In the genomic region with DNA sequence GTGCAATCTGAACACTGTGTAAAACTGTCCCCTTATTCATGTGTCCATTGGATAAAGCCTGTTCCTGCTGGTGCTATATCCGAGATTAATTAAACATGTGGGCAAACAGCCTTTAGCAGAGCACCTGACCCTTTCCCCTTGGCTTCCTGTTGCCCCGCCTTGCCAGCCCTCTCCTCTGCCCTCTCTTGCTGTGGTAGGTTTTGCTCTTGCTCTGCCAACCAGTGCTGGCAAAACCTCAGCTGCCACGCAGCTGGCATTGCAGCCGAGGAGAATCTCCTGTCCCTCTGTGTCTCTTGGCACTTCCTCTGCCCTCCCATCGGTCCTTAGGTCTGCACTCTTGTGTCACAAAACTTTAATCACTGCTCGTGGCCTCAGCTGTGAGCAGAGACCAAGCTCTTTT, we compare ENCODE assay signal across 10 mouse cellular contexts.
A peak's percentile ranks its signal among the peaks of the same experiment; 100 is the strongest.
DNase-seq lines count a peak whose midpoint lies in the region; ATAC-seq and TF ChIP-seq lines count a peak whose summit lies in the region.
"Had no signal": no experiment of that assay in that cellular context is flagged by ENCODE, and none has a peak within 500 bp of the region (broad histone marks: within the 10 kb centered on the region; RNA-seq: fewer than 3 reads in every experiment).

No protein-coding gene starts in this region.

- H3K9me3 ChIP-seq in liver, postnatal 0 days (ENCODE audit: low read length): no peaks in the 10 kb centered on the region
- H3K9me3 ChIP-seq: liver, embryonic 15.5 days had no signal

- no peak for TF ChIP-seq CTCF in liver, adult 2 months (IDR thresholded peaks at IDR 0.05; ENCODE audit: low read depth, low read length)
- TF ChIP-seq CTCF in liver, postnatal 0 days (IDR thresholded peaks at IDR 0.05; ENCODE audit: low read depth): no peak
- TF ChIP-seq CTCF in kidney, adult 2 months (conservative IDR thresholded peaks at IDR 0.05; ENCODE audit: insufficient read depth, insufficient read length, low read depth, low read length): no peak; the same call in 1 of the 2 replicates

- no peak overlapping the region for H3K4me2 ChIP-seq in liver, postnatal 0 days (ENCODE audit: low read depth, low read length)
- H3K4me2 ChIP-seq: liver, embryonic 15.5 days had no signal

- DNase-seq in liver, adult 2 months (ENCODE audit: extremely low read depth, low read depth, low spot score): peak; percentile 60
- no peak for DNase-seq in liver, postnatal 0 days
- peak; percentile 36 to 39 for DNase-seq in gastrocnemius, postnatal 36 days
- peak; percentile 83 for DNase-seq in kidney, adult 2 months
- DNase-seq in skeletal muscle tissue, adult 2 months (ENCODE audit: low read depth, low spot score): peak; percentile 75
- no peak for DNase-seq in layer of hippocampus, adult 9-10 months (ENCODE audit: low spot score)
- no peak for DNase-seq in adrenal gland, postnatal 10 days
- DNase-seq: layer of hippocampus, adult 9-11 months; right cerebral cortex, postnatal 25 days had no signal

- ATAC-seq in liver, postnatal 0 days: no peak

- no peak overlapping the region for H3K4me3 ChIP-seq in liver, adult 2 months (ENCODE audit: insufficient read depth, low read depth, low read length)
- H3K4me3 ChIP-seq in liver, postnatal 0 days (ENCODE audit: low read depth, low read length): no peak overlapping the region
- H3K4me3 ChIP-seq in kidney, adult 2 months (ENCODE audit: insufficient read depth, low read depth, low read length): no peak overlapping the region
- H3K4me3 ChIP-seq: liver, embryonic 15.5 days had no signal

- no peak overlapping the region for H3K27ac ChIP-seq in liver, adult 2 months (replicated peaks; ENCODE audit: insufficient read depth, low read depth, low read length)
- H3K27ac ChIP-seq in liver, postnatal 0 days (ENCODE audit: low read depth): no peak overlapping the region
- peak overlapping the region; percentile 14 for H3K27ac ChIP-seq in kidney, adult 2 months (ENCODE audit: insufficient read depth, low read depth, low read length)
- H3K27ac ChIP-seq: liver, embryonic 15.5 days had no signal

- 29% methylated on average over 6 of the region's 6 CpGs for WGBS in liver, adult 2 months
- 49% methylated on average over 6 of the region's 6 CpGs for WGBS in liver, postnatal 0 days (ENCODE audit: insufficient replicate concordance)
- 12% methylated on average over 6 of the region's 6 CpGs for WGBS in kidney, adult 2 months

- no peak overlapping the region for H3K9ac ChIP-seq in liver, adult 2 months (ENCODE audit: low read depth, low read length)
- no peak overlapping the region for H3K9ac ChIP-seq in liver, postnatal 0 days (replicated peaks)
- H3K9ac ChIP-seq: liver, embryonic 15.5 days had no signal

- no peaks in the 10 kb centered on the region for H3K36me3 ChIP-seq in liver, adult 2 months (ENCODE audit: control insufficient read depth, insufficient read depth, low read length)
- H3K36me3 ChIP-seq in liver, postnatal 0 days (replicated peaks; ENCODE audit: insufficient read depth, low read length): no peaks in the 10 kb centered on the region
- H3K36me3 ChIP-seq in kidney, adult 2 months (ENCODE audit: control insufficient read depth, insufficient read depth, low read length): no peaks in the 10 kb centered on the region
- H3K36me3 ChIP-seq: liver, embryonic 15.5 days had no signal

- no peaks in the 10 kb centered on the region for H3K4me1 ChIP-seq in liver, adult 2 months (ENCODE audit: control insufficient read depth, insufficient read depth, low read length)
- H3K4me1 ChIP-seq in liver, postnatal 0 days (ENCODE audit: insufficient read depth): no peaks in the 10 kb centered on the region
- peaks cover 37% of the 10 kb centered on the region for H3K4me1 ChIP-seq in kidney, adult 2 months (ENCODE audit: control insufficient read depth, insufficient read depth, low read length)
- H3K4me1 ChIP-seq: liver, embryonic 15.5 days had no signal

- no peaks in the 10 kb centered on the region for H3K27me3 ChIP-seq in liver, adult 2 months (ENCODE audit: control insufficient read depth, insufficient read depth, low read length)
- H3K27me3 ChIP-seq in liver, postnatal 0 days (ENCODE audit: insufficient read depth, low read length): no peaks in the 10 kb centered on the region
- H3K27me3 ChIP-seq in kidney, adult 2 months (replicated peaks; ENCODE audit: control insufficient read depth, insufficient read depth, low read length): no peaks in the 10 kb centered on the region
- H3K27me3 ChIP-seq: liver, embryonic 15.5 days had no signal

- intact Hi-C loops in gastrocnemius, postnatal 36 days (cut with DNase I): no loop called here

- TF ChIP-seq EP300 in liver, postnatal 0 days (IDR thresholded peaks at IDR 0.05; ENCODE audit: low read depth): no peak

- no peaks in the 10 kb centered on the region for H3K79me2 ChIP-seq in liver, adult 2 months (ENCODE audit: control insufficient read depth, insufficient read depth, low read length)

- TF ChIP-seq POLR2A in liver, adult 2 months (IDR thresholded peaks at IDR 0.05; ENCODE audit: extremely low read depth, insufficient read depth, low read length): no peak
- TF ChIP-seq POLR2A in kidney, adult 2 months (IDR thresholded peaks at IDR 0.05; ENCODE audit: low read depth, low read length): no peak

Comparison
In these comparisons a context has a peak if more than half of its experiments do, and no peak if none do; other contexts are left out.
1. DNase-seq: peak in liver, adult 2 months (single experiment), gastrocnemius, postnatal 36 days (2 of 2), kidney, adult 2 months (single experiment) and skeletal muscle tissue, adult 2 months (single experiment); none in liver, postnatal 0 days (single experiment), layer of hippocampus, adult 9-10 months (single experiment) and adrenal gland, postnatal 10 days (single experiment).